Mouse (Mus musculus): Measurements from ENCODE around the gene Gm20388. TPM values are rescaled to one million over a fixed set of nuclear protein-coding genes. Genes with fewer than 3 reads are reported as not detected.

Gm20388 gene
- polyA plus RNA-seq, 1 experiment, result 59.3 TPM

GRCm38 (mm10) chr8:124184507-124184906, 4273.9 kb downstream of the Gm20388 start:
- TF ChIP-seq CTCF (IDR thresholded peaks at IDR 0.05; ENCODE audit: borderline replicate concordance, extremely low read depth, insufficient read depth, insufficient read length) (no peak), POLR2A (IDR thresholded peaks at IDR 0.05; ENCODE audit: borderline replicate concordance, extremely low read depth, insufficient read depth, insufficient read length, poor library complexity, severe bottlenecking) (no peak)
- DNase-seq (ENCODE audit: low read depth), result peak; percentile 76

- TF ChIP-seq CTCF (IDR thresholded peaks at IDR 0.05; ENCODE audit: borderline replicate concordance, extremely low read depth, insufficient read depth, insufficient read length) (no peak), POLR2A (IDR thresholded peaks at IDR 0.05; ENCODE audit: borderline replicate concordance, extremely low read depth, insufficient read depth, insufficient read length, poor library complexity, severe bottlenecking) (no peak)
- DNase-seq (ENCODE audit: low read depth), result peak; percentile 63
These were observed 4274.4 kb downstream of the Gm20388 start for GRCm38 (mm10) chr8:124185081-124185480.

GRCm38 (mm10) chr8:124190388-124190787, 4279.7 kb downstream of the Gm20388 start:
- DNase-seq (ENCODE audit: low read depth), result no peak
- no peak for TF ChIP-seq CTCF (IDR thresholded peaks at IDR 0.05; ENCODE audit: borderline replicate concordance, extremely low read depth, insufficient read depth, insufficient read length)
- no peak for TF ChIP-seq POLR2A (IDR thresholded peaks at IDR 0.05; ENCODE audit: borderline replicate concordance, extremely low read depth, insufficient read depth, insufficient read length, poor library complexity, severe bottlenecking)

- peak; percentile 75 for DNase-seq (ENCODE audit: low read depth)
- TF ChIP-seq CTCF (IDR thresholded peaks at IDR 0.05; ENCODE audit: borderline replicate concordance, extremely low read depth, insufficient read depth, insufficient read length) (no peak), POLR2A (IDR thresholded peaks at IDR 0.05; ENCODE audit: borderline replicate concordance, extremely low read depth, insufficient read depth, insufficient read length, poor library complexity, severe bottlenecking) (no peak)
These were observed 4281.6 kb downstream of the Gm20388 start for GRCm38 (mm10) chr8:124192242-124192641.

GRCm38 (mm10) chr8:124192976-124193375, 4282.3 kb downstream of the Gm20388 start:
- TF ChIP-seq CTCF (IDR thresholded peaks at IDR 0.05; ENCODE audit: borderline replicate concordance, extremely low read depth, insufficient read depth, insufficient read length) (no peak), POLR2A (IDR thresholded peaks at IDR 0.05; ENCODE audit: borderline replicate concordance, extremely low read depth, insufficient read depth, insufficient read length, poor library complexity, severe bottlenecking) (no peak)
- no peak for DNase-seq (ENCODE audit: low read depth)

GRCm38 (mm10) chr8:124193992-124194391, 4283.4 kb downstream of the Gm20388 start:
- DNase-seq (ENCODE audit: low read depth), result peak; percentile 38
- TF ChIP-seq POLR2A (IDR thresholded peaks at IDR 0.05; ENCODE audit: borderline replicate concordance, extremely low read depth, insufficient read depth, insufficient read length, poor library complexity, severe bottlenecking) (no peak), CTCF (IDR thresholded peaks at IDR 0.05; ENCODE audit: borderline replicate concordance, extremely low read depth, insufficient read depth, insufficient read length) (no peak)

GRCm38 (mm10) chr8:124196195-124196594, 4285.6 kb downstream of the Gm20388 start:
- DNase-seq (ENCODE audit: low read depth), result no peak
- no peak for TF ChIP-seq POLR2A (IDR thresholded peaks at IDR 0.05; ENCODE audit: borderline replicate concordance, extremely low read depth, insufficient read depth, insufficient read length, poor library complexity, severe bottlenecking)
- no peak for TF ChIP-seq CTCF (IDR thresholded peaks at IDR 0.05; ENCODE audit: borderline replicate concordance, extremely low read depth, insufficient read depth, insufficient read length)

GRCm38 (mm10) chr8:124196797-124197196, 4286.2 kb downstream of the Gm20388 start:
- TF ChIP-seq POLR2A (IDR thresholded peaks at IDR 0.05; ENCODE audit: borderline replicate concordance, extremely low read depth, insufficient read depth, insufficient read length, poor library complexity, severe bottlenecking), result no peak
- TF ChIP-seq CTCF (IDR thresholded peaks at IDR 0.05; ENCODE audit: borderline replicate concordance, extremely low read depth, insufficient read depth, insufficient read length), result no peak
- DNase-seq (ENCODE audit: low read depth), result no peak

- no peak for DNase-seq (ENCODE audit: low read depth)
- TF ChIP-seq POLR2A (IDR thresholded peaks at IDR 0.05; ENCODE audit: borderline replicate concordance, extremely low read depth, insufficient read depth, insufficient read length, poor library complexity, severe bottlenecking) (no peak), CTCF (IDR thresholded peaks at IDR 0.05; ENCODE audit: borderline replicate concordance, extremely low read depth, insufficient read depth, insufficient read length) (no peak)
These were observed 4287.6 kb downstream of the Gm20388 start for GRCm38 (mm10) chr8:124198230-124198629.

- TF ChIP-seq CTCF (IDR thresholded peaks at IDR 0.05; ENCODE audit: borderline replicate concordance, extremely low read depth, insufficient read depth, insufficient read length) (no peak), POLR2A (IDR thresholded peaks at IDR 0.05; ENCODE audit: borderline replicate concordance, extremely low read depth, insufficient read depth, insufficient read length, poor library complexity, severe bottlenecking) (no peak)
- peak; percentile 61 for DNase-seq (ENCODE audit: low read depth)
These were observed 4289.8 kb downstream of the Gm20388 start for GRCm38 (mm10) chr8:124200400-124200799.

- TF ChIP-seq POLR2A (IDR thresholded peaks at IDR 0.05; ENCODE audit: borderline replicate concordance, extremely low read depth, insufficient read depth, insufficient read length, poor library complexity, severe bottlenecking) (no peak), CTCF (IDR thresholded peaks at IDR 0.05; ENCODE audit: borderline replicate concordance, extremely low read depth, insufficient read depth, insufficient read length) (no peak)
- DNase-seq (ENCODE audit: low read depth), result no peak
These were observed 4291.1 kb downstream of the Gm20388 start for GRCm38 (mm10) chr8:124201706-124202105.

- DNase-seq (ENCODE audit: low read depth), result no peak
- no peak for TF ChIP-seq CTCF (IDR thresholded peaks at IDR 0.05; ENCODE audit: borderline replicate concordance, extremely low read depth, insufficient read depth, insufficient read length)
- no peak for TF ChIP-seq POLR2A (IDR thresholded peaks at IDR 0.05; ENCODE audit: borderline replicate concordance, extremely low read depth, insufficient read depth, insufficient read length, poor library complexity, severe bottlenecking)
These were observed 4292.3 kb downstream of the Gm20388 start for GRCm38 (mm10) chr8:124202895-124203294.

All from brain, embryonic 14.5 days (tissue).